Mouse (Mus musculus): ENCODE measurements around the gene Adgrv1.

The Adgrv1 gene

DNA sequence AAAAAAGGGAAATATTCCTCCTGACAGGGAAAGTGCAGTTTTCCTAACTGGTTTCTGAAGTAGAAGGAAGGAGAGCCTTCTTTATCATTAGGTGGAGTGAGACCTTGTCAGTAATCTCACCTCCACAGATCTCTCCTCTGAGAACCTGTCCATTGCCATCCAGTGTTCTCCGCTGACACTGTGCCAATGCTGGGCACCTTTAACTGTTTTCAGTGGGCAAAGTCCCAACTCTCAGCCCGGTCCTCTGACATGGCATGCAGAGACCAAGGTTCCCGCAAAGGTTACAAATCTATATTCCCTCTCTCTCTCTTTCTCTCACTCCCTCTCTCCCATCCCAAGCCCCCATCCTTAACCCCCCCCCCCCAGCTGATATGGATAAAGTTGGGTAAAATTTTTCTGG lies 230.1 kb downstream of the Adgrv1 start:
- no peak for DNase-seq

DNA sequence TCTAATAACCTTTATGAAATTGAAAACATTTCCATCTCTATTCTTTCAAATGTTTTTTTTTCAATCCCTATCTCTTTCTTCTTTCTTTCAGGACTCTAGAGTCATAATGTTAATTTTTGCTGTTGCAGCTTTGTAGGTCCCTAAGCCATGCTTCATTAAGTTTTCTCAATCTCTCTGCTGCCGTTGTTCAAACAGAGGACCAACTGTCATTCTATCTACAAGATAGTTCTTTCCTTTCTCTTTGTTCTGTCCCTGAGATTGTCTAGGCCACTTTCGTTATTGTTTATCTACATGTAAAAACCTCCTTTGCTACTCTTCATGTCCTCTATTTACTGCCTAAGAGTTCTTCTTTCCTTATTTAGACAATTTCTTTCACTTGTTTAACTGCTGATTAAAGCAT lies 230.8 kb downstream of the Adgrv1 start:
- no peak for DNase-seq

DNA sequence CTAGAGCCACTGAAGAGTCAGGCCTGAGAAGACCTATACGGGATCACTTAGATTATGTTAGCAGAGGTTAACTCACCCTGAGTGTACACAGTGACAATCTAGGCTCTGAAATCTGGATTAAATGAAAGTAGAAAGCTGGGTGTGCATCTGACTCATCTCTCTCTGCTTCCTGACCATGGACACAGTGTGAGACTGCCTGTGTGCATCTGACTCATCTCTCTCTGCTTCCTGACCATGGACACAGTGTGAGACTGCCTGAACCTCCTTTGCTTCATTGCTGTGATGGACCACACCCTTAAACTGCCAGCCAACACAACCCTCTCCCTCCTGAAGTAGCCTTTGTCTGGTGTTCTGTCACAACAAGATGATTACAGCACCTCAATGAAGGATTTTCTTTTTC lies 231.2 kb downstream of the Adgrv1 start:
- no peak for DNase-seq

- peak; percentile 37 for DNase-seq
These were observed 247.2 kb downstream of the Adgrv1 start for GRCm38 (mm10) chr13:81385597-81386362.

DNA sequence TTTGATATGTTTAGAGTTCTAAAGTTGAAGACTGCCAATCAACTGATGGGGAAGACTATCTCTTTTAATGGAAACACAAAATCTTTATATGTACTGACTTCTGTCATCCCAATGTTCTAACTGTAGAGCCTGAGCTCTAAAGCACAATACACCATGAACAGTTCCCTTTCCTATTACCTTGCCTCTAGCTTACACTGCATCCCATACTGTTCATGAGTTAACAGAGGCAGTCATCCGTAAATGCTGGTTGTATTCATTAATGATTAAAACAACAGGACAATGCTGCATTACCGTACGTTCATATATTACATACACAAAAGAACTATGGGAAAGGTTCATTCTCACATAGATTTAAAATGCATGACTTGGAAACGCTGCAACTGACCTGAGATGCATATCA lies 251.1 kb downstream of the Adgrv1 start:
- DNase-seq = no peak

GRCm38 (mm10) chr13:81370801-81371456 lies 262.0 kb downstream of the Adgrv1 start:
- no peak for DNase-seq

DNA sequence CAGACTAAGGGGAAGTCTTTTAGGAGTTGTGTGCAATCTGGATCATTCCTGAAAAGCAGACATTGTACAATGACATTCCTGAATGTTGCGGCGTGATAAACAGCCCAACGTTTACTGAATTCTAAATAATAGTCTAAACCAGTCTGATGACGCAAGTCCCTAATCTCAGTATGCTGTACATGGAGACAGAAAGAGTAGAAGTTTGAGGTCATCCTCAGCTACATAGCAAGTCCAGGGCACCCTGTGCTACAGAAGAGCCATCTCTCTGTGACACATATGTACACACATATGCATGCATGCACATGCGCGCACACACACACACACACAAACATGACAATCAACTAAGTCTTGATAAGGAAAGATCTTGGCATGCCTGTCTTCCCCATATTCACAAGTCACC lies 262.8 kb downstream of the Adgrv1 start:
- no peak for DNase-seq

DNA sequence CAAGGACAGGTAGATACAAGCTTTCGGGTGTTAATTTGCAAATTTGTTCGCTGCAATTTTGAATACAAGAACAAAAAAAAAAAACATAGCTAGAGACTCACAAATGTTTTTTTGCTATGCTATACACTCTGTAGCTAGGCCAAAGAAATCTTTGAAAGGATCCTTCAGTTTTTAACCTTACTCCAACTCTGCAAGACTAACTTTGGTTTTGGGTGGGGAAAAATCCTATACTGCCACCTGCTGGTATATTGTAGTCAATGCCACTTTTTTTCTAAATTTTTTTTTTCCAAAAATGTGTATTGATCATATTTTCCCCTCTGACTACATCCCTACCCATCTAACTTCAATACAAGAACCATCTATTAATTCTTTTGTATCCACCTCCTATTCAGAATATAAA lies 263.4 kb downstream of the Adgrv1 start:
- no peak for DNase-seq

DNA sequence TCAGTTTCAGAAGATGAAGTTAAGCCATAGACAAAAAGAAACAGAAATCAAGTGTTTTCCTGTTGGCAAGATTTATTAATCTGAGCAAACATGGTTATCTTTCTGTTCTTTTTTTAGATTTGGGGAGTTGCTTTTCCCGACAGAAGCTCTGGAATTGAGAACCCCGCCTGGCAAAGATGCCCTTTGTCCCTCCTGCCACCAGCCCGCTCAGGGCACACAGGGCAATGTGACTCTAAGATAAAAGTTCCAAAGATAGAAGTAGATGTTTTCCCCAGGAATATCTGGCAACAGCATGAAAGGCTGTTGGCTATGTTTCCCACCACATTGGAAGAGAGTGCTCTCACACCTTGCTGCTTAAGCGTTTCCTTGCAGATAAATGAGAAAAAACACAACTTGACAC lies 264.0 kb downstream of the Adgrv1 start:
- DNase-seq = no peak

DNA sequence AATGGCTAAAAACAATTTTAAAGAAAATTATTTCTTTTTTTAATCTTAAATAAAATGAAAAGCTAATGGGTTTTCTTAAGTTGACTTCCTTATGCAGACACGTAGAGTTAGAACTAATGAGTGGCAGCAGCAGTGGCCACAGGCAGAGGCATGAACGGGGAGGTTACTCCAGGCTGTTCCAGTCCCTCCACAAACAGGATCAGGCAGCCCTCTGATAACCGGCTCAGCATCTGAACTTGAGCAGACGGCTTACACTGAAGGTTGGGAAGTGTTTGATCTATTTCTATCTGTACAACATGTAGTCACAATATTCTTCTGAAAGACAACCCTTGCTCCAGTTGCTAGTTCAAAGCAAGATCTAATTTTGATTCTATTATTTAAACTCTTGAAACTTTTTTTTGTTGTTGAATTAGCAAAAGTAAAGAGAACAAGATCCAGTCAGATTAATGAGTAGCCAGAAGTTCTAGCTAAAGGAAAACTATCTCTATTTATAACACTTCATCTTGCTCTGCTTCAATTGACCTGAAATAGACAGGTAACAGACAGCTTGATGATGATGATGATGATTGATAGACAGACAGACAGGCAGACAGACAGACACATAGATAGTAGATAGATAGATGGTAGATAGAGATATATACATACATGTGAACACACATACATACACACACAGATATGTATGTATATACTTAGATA lies 265.1 kb downstream of the Adgrv1 start:
- no peak for DNase-seq

DNA sequence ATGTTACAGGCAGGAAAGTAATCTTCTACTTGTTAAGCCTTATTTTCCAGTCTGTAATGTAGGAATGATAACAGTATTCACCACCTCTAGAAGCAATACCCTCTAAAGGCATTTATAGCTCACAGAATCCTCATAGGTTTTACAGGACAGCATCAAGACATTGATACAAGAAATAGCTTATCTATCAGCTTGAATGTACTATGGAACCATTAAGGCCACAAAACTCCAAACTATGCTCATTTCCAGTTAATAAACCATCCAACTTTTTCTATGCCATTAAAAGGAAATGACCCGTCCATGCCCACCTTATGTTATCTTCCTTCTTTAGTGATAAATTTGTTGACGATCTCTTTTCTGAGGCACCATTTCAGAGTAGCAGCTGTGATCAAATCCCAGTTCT lies 272.6 kb downstream of the Adgrv1 start:
- DNase-seq = no peak

DNA sequence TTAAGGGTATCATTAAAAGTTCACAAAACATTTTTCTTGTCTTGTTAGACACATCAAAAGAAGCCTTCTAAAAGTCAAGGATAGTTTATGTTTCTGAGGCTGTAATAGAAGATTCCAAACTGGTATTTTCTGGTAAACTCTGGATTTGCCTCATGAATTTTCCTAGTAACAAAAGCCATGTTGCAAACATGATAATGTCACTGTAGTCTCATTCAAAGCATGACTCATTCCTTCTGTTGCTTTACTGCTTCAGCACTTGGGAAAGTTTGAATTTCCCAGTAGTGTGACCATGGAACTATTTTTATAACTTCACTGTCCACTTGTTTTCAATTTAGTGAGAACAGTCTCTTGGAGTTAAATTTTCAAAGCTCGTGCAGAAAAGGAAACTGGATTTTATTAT lies 274.2 kb downstream of the Adgrv1 start:
- no peak for DNase-seq

- DNase-seq = no peak
These were observed 274.6 kb downstream of the Adgrv1 start for GRCm38 (mm10) chr13:81358365-81358764.

GRCm38 (mm10) chr13:81357215-81357614 lies 275.7 kb downstream of the Adgrv1 start:
- DNase-seq = no peak

DNA sequence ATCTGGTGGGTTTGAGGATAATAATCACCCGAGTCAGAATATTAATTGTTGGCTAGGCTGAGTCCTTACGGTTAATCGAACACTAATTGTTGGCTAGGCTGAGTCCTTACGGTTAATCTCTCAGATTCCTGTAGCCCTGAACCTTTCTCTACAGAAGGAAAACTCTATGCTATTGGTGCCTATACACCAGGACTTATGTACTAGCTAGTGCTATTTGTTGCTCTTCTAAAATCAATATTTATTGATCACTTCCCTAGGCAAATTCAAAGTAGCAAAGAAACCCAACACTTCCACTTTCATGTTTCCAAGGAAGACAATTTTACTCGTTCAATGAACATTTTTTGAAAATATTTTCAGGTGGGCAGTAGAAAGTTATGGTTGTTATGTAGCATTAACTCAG lies 278.4 kb downstream of the Adgrv1 start:
- DNase-seq = no peak

DNA sequence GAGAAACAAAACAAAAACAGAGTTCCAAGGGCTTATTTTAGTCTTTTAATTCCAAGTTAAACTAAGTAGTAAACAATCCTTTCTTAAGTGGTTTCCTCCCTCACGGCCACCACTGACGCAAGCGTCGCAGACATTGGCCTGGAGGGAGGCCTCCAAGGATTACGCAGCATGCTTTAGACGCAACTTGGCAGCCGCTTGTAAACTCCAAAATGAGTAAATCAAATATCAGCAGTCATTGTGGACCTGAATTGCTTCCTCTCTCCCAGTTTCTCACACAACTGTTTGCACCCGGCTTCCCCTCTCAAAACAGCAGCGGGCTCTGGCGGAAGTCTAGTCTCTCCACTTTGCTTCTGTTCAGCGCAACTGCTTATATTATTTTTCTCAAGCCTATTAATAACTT lies 280.7 kb downstream of the Adgrv1 start:
- no peak for DNase-seq

DNA sequence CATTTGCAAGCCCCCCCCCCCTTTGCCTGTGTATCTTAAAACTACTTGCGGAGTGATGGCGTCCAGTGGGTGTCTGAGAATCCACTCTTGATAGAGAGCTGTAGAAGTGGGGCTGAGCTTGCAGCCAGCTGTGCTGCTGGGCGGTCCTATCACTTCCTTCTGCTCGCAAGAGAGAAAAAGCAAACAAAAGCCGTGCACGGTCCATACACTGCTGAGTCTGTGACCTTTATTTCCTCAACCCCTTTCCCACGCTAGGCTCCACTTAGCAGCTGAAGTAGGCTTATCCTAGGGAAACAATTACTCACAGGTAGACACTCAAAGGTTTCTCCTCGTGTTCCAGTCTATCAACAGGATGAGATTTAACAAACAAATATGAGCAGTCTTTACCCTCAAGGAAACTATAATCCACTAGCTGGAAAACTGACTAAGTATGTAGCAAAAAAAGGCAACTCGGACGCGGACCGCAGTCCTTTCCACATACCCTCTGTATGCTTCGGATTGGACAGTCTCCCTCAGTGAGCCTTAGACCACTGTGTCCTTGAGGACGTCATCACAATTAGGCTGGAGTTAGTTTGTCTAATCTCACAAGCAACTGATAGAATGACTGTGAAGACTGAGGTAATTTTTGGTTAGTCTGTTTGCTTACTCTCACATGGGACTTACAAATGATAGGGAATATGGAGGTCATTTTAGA lies 281.3 kb downstream of the Adgrv1 start:
- no peak for DNase-seq

DNA sequence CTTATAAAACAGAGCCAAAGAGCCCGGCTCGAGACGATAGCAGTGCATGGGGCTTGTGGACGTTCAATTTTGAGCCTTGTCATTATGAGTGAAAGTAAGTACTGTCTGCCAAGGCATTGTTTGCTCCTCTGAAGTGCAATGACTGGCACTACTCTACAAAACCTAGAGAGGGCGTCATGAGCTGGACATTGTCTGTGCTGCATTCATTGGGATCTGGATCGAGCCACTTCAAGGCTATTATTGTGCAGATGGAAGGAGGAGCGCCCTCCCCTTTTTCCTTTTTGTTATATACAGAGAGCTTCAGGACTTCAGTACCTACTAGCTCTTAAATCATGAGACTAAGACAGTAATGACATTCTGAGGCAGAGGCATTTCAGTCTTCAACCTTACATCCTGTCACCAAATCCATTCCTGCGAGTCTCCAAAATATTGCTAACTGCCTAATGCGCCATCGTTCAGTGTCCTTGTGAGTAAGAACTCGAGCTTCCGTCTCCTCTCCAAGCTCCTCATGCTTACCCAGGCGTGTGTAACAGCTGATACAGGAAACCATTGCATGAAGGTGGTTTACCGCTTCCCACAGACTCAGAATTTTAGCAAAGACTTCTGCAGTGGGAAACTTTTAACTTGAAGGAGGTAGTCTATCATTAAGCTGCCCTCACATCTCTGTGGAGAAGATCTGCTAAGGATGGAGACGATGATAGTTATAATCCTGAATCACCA lies 285.5 kb downstream of the Adgrv1 start:
- DNase-seq = no peak

GRCm38 (mm10) chr13:81342987-81343596 lies 289.9 kb downstream of the Adgrv1 start:
- no peak for DNase-seq

DNA sequence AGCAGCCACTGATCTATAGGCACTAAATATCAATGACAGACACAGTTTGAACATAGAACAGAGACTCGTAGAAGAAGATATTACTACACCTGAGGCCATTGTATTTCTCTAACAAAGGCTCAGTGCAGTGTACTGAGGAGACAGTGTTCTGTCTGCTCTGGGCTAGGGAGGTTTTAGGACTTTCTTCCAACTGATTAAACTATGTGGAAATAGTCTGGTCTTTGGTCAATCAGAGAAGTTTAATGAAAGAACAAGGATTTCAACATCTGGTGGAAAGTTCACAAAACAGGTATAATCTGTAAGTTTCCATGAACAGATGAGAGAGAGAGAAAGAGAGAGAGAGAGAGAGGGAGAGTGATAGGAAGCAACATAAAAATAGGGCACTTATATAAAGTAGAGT lies 297.7 kb downstream of the Adgrv1 start:
- no peak for DNase-seq

- DNase-seq = no peak
These were observed 300.9 kb downstream of the Adgrv1 start for GRCm38 (mm10) chr13:81332018-81332417.

- no peak for DNase-seq
These were observed 303.2 kb downstream of the Adgrv1 start for GRCm38 (mm10) chr13:81329762-81330161.

All from right cerebral cortex, postnatal 4 days (tissue).